Mouse (Mus musculus): ENCODE measurements at regions not wholly inside any gene's neighbourhood (a gene's known extent, or its start where the extent isn't known, plus 50 kb on each side); places are given as distances from the start of the nearest gene placed in this dataset.

GRCm38 (mm10) chr3:129065457-129066364 lies 134.0 kb upstream of the Pitx2 start:
- TF ChIP-seq GATA1 (IDR thresholded peaks at IDR 0.05; ENCODE audit: borderline replicate concordance, low read length) = no peak
- TF ChIP-seq FLI1 (IDR thresholded peaks at IDR 0.05; ENCODE audit: low read length) = no peak

Measured in megakaryocyte, embryonic 14.5 days (primary cell).